16 mouse cellular contexts compared by ENCODE assay signal in genomic region chr5:88649250-88650173, GRCm38 (mm10). TPM values are rescaled to one million over a fixed set of nuclear protein-coding genes. Genes with fewer than 3 reads are reported as not detected.
DNase-seq lines count a peak whose midpoint lies in the region; ATAC-seq and TF ChIP-seq lines count a peak whose summit lies in the region.
"Had no signal": no experiment of that assay in that cellular context is flagged by ENCODE, and none has a peak within 500 bp of the region (broad histone marks: within the 10 kb centered on the region; RNA-seq: fewer than 3 reads in every experiment).

No protein-coding gene starts in this region.

- WGBS in heart, embryonic 14.5 days = 30% methylated on average over 17 of the region's 17 CpGs
- 71% methylated on average over 17 of the region's 17 CpGs for WGBS in stomach, embryonic 15.5 days
- WGBS in stomach, postnatal 0 days = 80% methylated on average over 17 of the region's 17 CpGs
- WGBS in liver, embryonic 12.5 days (ENCODE audit: insufficient replicate concordance) = 45% methylated on average over 17 of the region's 17 CpGs

- peak overlapping the region; percentile 8 to 39; a peak in 3 of 4 replicates for H3K27ac ChIP-seq in heart, embryonic 14.5 days (replicated peaks in 1 of 2; ENCODE audit: control insufficient read depth in 1 of 2, insufficient read depth in 1 of 2, low read depth in 2 of 2, low read length in 2 of 2)
- no peak overlapping the region for H3K27ac ChIP-seq in stomach, embryonic 15.5 days
- no peak overlapping the region for H3K27ac ChIP-seq in stomach, postnatal 0 days (replicated peaks)
- H3K27ac ChIP-seq in liver, embryonic 12.5 days = peak overlapping the region; percentile 8; the same call in 1 of the 2 replicates
- H3K27ac ChIP-seq: embryonic facial prominence, embryonic 12.5 days; forebrain, embryonic 12.5 days; limb, embryonic 13.5 days; midbrain, embryonic 10.5 days had no signal

- no peaks in the 10 kb centered on the region for H3K27me3 ChIP-seq in heart, embryonic 14.5 days (ENCODE audit: control insufficient read depth, insufficient read depth, low read length)
- H3K27me3 ChIP-seq in stomach, embryonic 15.5 days (replicated peaks) = no peaks in the 10 kb centered on the region
- H3K27me3 ChIP-seq in stomach, postnatal 0 days (ENCODE audit: control insufficient read depth, insufficient read depth, low read length) = no peaks in the 10 kb centered on the region
- no peaks in the 10 kb centered on the region for H3K27me3 ChIP-seq in liver, embryonic 12.5 days (replicated peaks)
- H3K27me3 ChIP-seq: embryonic facial prominence, embryonic 12.5 days; forebrain, embryonic 12.5 days; limb, embryonic 13.5 days had no signal

- no peak for DNase-seq in heart, postnatal 36 days
- no peak for DNase-seq in stomach, postnatal 0 days (ENCODE audit: low spot score)
- no peak for DNase-seq in adrenal gland, postnatal 14 days
- DNase-seq in retina, embryonic 14.5 days (ENCODE audit: low spot score) = no peak
- DNase-seq: cerebellum, postnatal 14 days; gastrocnemius, postnatal 25 days; right cerebral cortex, postnatal 4 days; thymus, postnatal 36 days had no signal

- no peak for TF ChIP-seq EP300 in stomach, postnatal 0 days (optimal IDR thresholded peaks at IDR 0.05)

- intact Hi-C loops in heart, postnatal 36 days (cut with DNase I) = no loop called here

- H3K9ac ChIP-seq in heart, embryonic 14.5 days (ENCODE audit: low read length) = no peak overlapping the region
- no peak overlapping the region for H3K9ac ChIP-seq in stomach, embryonic 15.5 days
- H3K9ac ChIP-seq in stomach, postnatal 0 days (ENCODE audit: low read length) = no peak overlapping the region
- H3K9ac ChIP-seq in liver, embryonic 12.5 days = no peak overlapping the region
- H3K9ac ChIP-seq: embryonic facial prominence, embryonic 12.5 days; forebrain, embryonic 12.5 days; limb, embryonic 13.5 days had no signal

- H3K36me3 ChIP-seq in heart, embryonic 14.5 days (ENCODE audit: control insufficient read depth, insufficient read depth, low read length) = peaks cover 74% of the 10 kb centered on the region
- H3K36me3 ChIP-seq in stomach, embryonic 15.5 days = 0 out of 2 replicates have a peak, but pooled peaks cover 22% of the 10 kb centered on the region
- peaks cover 10% of the 10 kb centered on the region for H3K36me3 ChIP-seq in stomach, postnatal 0 days (ENCODE audit: control insufficient read depth, insufficient read depth, low read length)
- peaks cover 49% of the 10 kb centered on the region for H3K36me3 ChIP-seq in liver, embryonic 12.5 days

- no peak overlapping the region for H3K4me3 ChIP-seq in heart, embryonic 14.5 days (ENCODE audit: control insufficient read depth in 1 of 2, insufficient read depth in 1 of 2, low read depth in 1 of 2, low read length in 2 of 2)
- H3K4me3 ChIP-seq in stomach, embryonic 15.5 days (replicated peaks) = no peak overlapping the region
- no peak overlapping the region for H3K4me3 ChIP-seq in stomach, postnatal 0 days (ENCODE audit: low read depth, low read length)
- H3K4me3 ChIP-seq in liver, embryonic 12.5 days = no peak overlapping the region
- H3K4me3 ChIP-seq: embryonic facial prominence, embryonic 12.5 days; forebrain, embryonic 12.5 days; limb, embryonic 13.5 days; midbrain, embryonic 10.5 days; myocyte had no signal

- no peak overlapping the region for H3K4me2 ChIP-seq in heart, embryonic 14.5 days (ENCODE audit: low read length)
- H3K4me2 ChIP-seq in stomach, embryonic 15.5 days = no peak overlapping the region
- no peak overlapping the region for H3K4me2 ChIP-seq in stomach, postnatal 0 days (replicated peaks; ENCODE audit: low read depth)
- H3K4me2 ChIP-seq in liver, embryonic 12.5 days = peak overlapping the region; percentile 37
- H3K4me2 ChIP-seq: embryonic facial prominence, embryonic 12.5 days; forebrain, embryonic 12.5 days; limb, embryonic 13.5 days had no signal

- H3K4me1 ChIP-seq in heart, embryonic 14.5 days (ENCODE audit: control insufficient read depth in 2 of 2, insufficient read depth in 2 of 2, low read length in 2 of 2) = peaks cover 8 to 15% of the 10 kb centered on the region in 2 experiments
- H3K4me1 ChIP-seq in stomach, embryonic 15.5 days = no peaks in the 10 kb centered on the region
- H3K4me1 ChIP-seq in stomach, postnatal 0 days (replicated peaks; ENCODE audit: control insufficient read depth, insufficient read depth) = no peaks in the 10 kb centered on the region
- H3K4me1 ChIP-seq in liver, embryonic 12.5 days = peaks cover 22% of the 10 kb centered on the region
- H3K4me1 ChIP-seq: embryonic facial prominence, embryonic 12.5 days; forebrain, embryonic 12.5 days; limb, embryonic 13.5 days; midbrain, embryonic 10.5 days had no signal

- TF ChIP-seq CTCF in stomach, postnatal 0 days (IDR thresholded peaks at IDR 0.05; ENCODE audit: low read depth) = no peak

- H3K9me3 ChIP-seq in heart, embryonic 14.5 days (ENCODE audit: control insufficient read depth, low read length) = no peaks in the 10 kb centered on the region
- no peaks in the 10 kb centered on the region for H3K9me3 ChIP-seq in stomach, embryonic 15.5 days
- H3K9me3 ChIP-seq in stomach, postnatal 0 days (ENCODE audit: control insufficient read depth, low read length) = no peaks in the 10 kb centered on the region
- H3K9me3 ChIP-seq in liver, embryonic 12.5 days (replicated peaks) = no peaks in the 10 kb centered on the region
- H3K9me3 ChIP-seq: embryonic facial prominence, embryonic 12.5 days; forebrain, embryonic 12.5 days; limb, embryonic 13.5 days; midbrain, embryonic 10.5 days had no signal

- ATAC-seq in heart, embryonic 14.5 days (ENCODE audit: insufficient number of reproducible peaks, insufficient read depth, low FRiP score, low read depth) = peak; percentile 67
- peak; percentile 50; the same call in 1 of the 2 replicates for ATAC-seq in stomach, embryonic 15.5 days (ENCODE audit: insufficient read depth, low FRiP score, low read depth)
- no peak for ATAC-seq in stomach, postnatal 0 days (ENCODE audit: low FRiP score, low TSS enrichment)
- ATAC-seq in liver, embryonic 12.5 days = peak; percentile 86

RNA-seq across cellular contexts. Expression of gene Grsf1, which starts 26.5 kb away (rescaled TPM):
- polyA plus RNA-seq in heart, embryonic 14.5 days (2014; fragmentation: Nextera tagmentation; extraction: Ambion mirVana) = 93.9 and 95.3 TPM in 2 replicates
- total RNA-seq in heart, postnatal 36 days (2021) = 100 to 1,000 TPM; 208 to 215 TPM
- 51.0 and 51.4 TPM in 2 replicates for polyA plus RNA-seq in stomach, embryonic 15.5 days (2015; fragmentation: Nextera tagmentation; extraction: Ambion mirVana)
- polyA plus RNA-seq in stomach, postnatal 0 days (2015; fragmentation: Nextera tagmentation; extraction: Ambion mirVana) = 32.8 and 35.1 TPM in 2 replicates
- polyA plus RNA-seq in liver, embryonic 12.5 days (2016; fragmentation: Nextera tagmentation; extraction: Ambion mirVana) = 47.0 and 48.6 TPM in 2 replicates
- total RNA-seq in adrenal gland, postnatal 14 days (2021) = 151 and 153 TPM in 2 replicates

Comparison
In these comparisons a context has a peak if more than half of its experiments do, and no peak if none do; other contexts are left out.
1. H3K27ac ChIP-seq: peak in heart, embryonic 14.5 days (2 of 2) and liver, embryonic 12.5 days (single experiment); none in stomach, embryonic 15.5 days (single experiment) and stomach, postnatal 0 days (single experiment).